Mouse (Mus musculus): ENCODE results near the gene Trpm4.

The Trpm4 gene

GRCm38 (mm10) chr7:45257063-45257840, 76.3 kb downstream of the Trpm4 start:
- CTCF ChIA-PET = no interaction called here

GRCm38 (mm10) chr7:45255822-45256221, 77.8 kb downstream of the Trpm4 start:
- CTCF ChIA-PET = interaction anchor here (0.7 kb wide), 1 partner anchor 969 kb away, joined by 18 read pairs; no protein-coding TSS in a partner anchor

- CTCF ChIA-PET = no interaction called here
These were observed 79.8 kb downstream of the Trpm4 start for GRCm38 (mm10) chr7:45253806-45254205.

All from spleen, embryonic (tissue).